Mouse (Mus musculus) hematopoietic stem cell, adult 5-6 weeks (primary cell): ENCODE data around the gene Traf3ip3. TPM values are rescaled to one million over a fixed set of nuclear protein-coding genes. Genes with fewer than 3 reads are reported as not detected.
A peak's percentile ranks its signal among the peaks of the same experiment; 100 is the strongest.

Experiments
- ATAC-seq, 2 experiments: fragments of 125-278 bp in 1 of 2; replicated peaks in 1 of 2; 2 replicates each; pipeline ENCODE4 v1.8.0; 2016 to 2017; ENCODE audit warnings: inconsistent platforms in 2 of 2, mild to moderate bottlenecking in 2 of 2, moderate number of reproducible peaks in 2 of 2, low read depth in 1 of 2, moderate TSS enrichment in 1 of 2; ENCODE audit not compliant: low FRiP score in 2 of 2, poor library complexity in 2 of 2, severe bottlenecking in 2 of 2, insufficient read depth in 1 of 2, low TSS enrichment in 1 of 2
- total RNA-seq: library from RNA; stranded (forward); fragments of 172-1452, 232-1000 nt; gene quantifications from 2 replicates; pipeline ENCODE4 v1.2.3, GENCODE M21; 2017

Gene Traf3ip3
- total RNA-seq, 1 experiment from 2014 or later = 102 TPM

DNA sequence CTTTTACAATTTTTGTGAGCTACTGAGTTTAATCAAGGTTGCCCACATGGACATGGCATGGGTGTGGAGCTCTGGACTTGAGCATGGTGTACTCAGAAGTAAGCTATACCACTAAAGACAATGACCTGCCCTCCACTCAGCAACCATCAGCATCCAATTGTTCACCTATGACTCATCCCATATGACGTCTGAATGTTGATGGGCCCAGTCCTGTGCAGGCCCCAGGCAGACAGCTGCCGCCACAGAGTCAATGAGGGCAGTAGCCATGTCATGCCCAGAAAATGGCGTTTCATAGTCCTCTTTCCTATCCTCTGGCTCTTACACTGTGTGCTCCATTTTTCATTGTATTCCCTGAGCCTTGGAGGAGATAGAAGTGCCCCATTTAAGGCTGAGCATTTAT is 14.5 kb upstream of the Traf3ip3 start:
- ATAC-seq = no peak

GRCm38 (mm10) chr1:193214053-193214452 is 12.6 kb upstream of the Traf3ip3 start:
- ATAC-seq = no peak

DNA sequence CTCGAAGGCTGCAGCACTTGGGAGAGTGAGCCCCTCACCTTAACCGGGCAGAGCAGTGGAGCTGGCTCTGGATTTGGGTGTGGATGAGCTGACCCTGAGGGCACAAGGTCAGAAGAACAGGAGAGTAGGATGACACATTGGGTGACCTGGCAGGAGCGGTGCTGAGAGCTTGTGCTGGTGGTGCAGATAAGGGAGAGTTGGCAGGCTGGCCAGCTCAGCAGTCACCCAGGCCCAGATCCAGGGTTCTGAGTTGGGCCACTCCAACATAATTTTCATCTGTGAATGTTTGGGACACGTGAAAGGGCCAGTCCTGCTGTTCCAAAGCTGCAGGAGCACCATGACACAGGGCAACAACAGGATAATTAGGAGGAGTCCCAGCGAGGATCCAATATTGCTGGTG is 9.9 kb upstream of the Traf3ip3 start:
- no peak for ATAC-seq

DNA sequence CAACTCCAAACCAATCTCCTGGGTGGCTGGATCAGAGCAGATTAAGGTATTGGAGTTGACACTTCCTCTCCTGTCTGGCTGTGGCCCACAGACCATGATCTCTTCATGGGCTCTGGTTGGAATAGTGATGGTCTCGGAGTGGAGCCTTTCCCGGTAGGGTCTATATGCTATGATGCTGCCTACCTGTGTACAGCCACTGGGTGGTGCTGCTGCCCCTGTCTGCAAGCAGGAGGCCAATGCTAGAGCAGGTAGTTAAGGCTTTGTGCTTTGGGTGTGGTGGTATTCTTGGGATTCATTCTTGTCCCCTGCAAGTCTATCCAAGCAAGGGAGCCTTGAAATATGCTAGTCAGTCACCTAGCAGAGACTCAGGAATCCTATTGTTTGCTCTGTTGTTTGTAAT is 6.7 kb upstream of the Traf3ip3 start:
- ATAC-seq = peak; percentile 94 to 97

GRCm38 (mm10) chr1:193207503-193207902 is 6.0 kb upstream of the Traf3ip3 start, which contains the start of gene Lamb3:
Lamb3 (plus strand) TSS chr1:193207699.
- ATAC-seq = no peak

GRCm38 (mm10) chr1:193205431-193205830 is 3.9 kb upstream of the Traf3ip3 start:
- ATAC-seq = no peak

GRCm38 (mm10) chr1:193203821-193204220 is 2.3 kb upstream of the Traf3ip3 start:
- no peak for ATAC-seq

GRCm38 (mm10) chr1:193200640-193201382 is 692 bp downstream of the Traf3ip3 start:
- ATAC-seq = peak; percentile 18 to 47; a peak in 3 of 4 replicates

DNA sequence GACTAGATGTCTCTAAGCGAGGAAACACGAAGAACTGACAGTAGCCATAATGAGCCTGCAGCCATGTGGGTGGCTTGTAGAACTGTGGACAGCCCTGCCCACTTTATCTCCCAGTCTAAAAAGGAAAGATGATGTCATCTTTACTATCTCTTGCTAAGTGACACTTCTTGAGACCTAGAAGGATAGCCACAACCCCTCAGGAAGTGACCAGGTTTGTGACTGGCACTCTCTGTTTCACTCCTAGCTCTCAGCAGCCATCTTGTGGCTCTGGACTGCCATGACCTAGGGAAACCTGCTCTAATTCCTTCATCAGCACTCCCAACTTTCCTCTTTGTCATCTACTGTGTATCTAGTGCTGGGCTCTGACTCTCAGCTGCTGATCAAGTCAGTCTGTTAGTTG is 3.2 kb downstream of the Traf3ip3 start:
- ATAC-seq = 0 out of 4 replicates have a peak, but pooled peaks of 1 of the 2 experiments have one; percentile 3

GRCm38 (mm10) chr1:193197494-193198205 is 3.9 kb downstream of the Traf3ip3 start:
- no peak for ATAC-seq

DNA sequence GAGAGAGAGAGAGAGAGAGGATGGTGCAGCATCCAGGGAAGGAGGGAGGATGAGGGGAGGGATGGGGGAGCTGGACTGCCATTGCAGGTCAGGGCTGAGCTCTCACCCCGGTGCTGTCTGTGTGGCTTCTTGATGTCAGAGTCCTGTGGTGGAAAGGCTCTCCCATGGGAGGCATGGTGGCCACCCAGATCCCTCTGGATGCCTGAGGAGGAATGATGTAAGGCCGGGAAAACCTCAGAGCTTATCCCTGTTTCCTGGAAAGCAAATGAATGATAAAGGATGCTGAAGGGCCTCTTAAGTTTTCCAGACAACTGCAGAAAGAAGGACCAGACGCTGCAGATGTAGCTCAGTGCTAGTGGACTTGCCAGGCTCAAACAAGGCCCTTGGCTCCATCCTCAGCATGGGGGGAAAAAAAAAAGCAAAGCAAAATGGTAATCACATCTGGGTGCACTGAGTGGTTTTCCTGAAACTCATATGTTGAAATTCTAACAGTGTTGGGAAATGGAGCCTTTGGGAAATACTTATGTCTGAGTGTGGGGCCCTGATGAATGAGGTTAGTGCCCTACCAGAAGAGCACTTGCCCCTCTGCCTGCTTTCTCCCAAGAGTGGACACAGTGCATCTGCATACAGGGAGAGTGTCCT is 6.2 kb downstream of the Traf3ip3 start:
- ATAC-seq = no peak

DNA sequence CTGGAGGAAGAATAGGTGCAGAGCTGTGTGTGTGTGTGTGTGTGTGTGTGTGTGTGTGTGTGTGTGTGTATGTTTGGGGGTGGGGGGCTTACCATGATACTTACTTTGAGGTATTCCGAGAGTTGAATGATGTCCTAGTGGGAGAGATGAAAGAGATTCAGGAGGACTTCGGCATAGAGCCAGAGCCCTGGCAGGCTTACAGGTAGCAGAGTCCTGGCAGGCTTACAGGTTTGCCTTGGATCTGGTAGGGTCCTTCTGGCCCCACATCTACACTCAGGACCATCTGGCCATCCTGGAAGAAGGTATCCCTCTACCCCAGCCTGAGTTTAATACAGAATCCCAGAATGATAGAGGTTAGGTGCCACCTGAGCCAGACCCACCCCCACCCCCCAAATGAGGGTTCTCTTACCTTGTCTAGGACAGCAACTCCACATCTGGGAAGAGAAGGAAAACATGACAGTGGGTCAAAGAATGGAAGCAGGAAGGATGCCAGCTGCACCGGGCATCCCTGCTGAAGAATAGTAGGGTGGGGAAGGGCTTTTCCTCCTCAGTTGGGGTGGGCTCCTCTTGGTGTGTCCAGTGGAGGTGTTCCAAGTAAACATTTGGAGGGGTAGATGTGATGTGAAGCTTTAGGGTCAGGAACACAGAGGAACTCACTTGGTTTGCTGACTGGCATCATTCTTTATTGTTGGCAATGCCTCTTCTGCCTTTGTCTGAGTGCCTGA is 6.9 kb downstream of the Traf3ip3 start:
- ATAC-seq = no peak

DNA sequence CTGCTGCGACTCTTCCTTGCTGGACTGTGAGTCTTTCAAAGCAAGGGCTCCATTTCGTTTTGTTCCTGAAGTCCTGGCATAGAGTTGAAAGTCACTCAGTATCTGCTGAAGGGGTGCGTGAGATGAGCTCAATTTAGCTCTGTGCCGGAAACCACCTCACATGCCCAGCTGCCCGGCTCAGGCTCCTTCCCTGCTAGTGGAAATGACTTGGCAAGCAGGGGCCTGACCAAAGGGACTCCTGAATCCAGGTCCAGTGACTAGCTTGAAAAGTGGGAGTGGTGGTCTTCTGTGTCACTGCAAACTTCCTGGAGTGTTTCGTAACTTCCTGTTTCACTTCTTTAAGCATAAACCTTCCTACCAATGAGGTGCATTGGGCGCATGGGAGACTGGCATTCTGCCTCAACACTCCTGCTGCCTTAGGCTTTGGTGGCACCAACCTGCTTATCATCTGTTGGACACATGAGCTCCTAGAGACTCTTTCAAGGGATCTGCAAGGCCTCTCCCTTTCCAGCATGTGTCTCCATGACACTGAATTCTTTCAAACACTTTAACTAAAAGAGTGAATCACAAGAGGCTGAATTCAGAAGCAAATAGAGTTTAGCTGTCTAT is 9.7 kb downstream of the Traf3ip3 start:
- peak; percentile 89 to 93 for ATAC-seq

- no peak for ATAC-seq
These were observed 11.7 kb downstream of the Traf3ip3 start for GRCm38 (mm10) chr1:193189771-193190170.

- no peak for ATAC-seq
These were observed 12.3 kb downstream of the Traf3ip3 start for GRCm38 (mm10) chr1:193189151-193189621.

- ATAC-seq = no peak
These were observed 13.2 kb downstream of the Traf3ip3 start for GRCm38 (mm10) chr1:193188257-193188656.

DNA sequence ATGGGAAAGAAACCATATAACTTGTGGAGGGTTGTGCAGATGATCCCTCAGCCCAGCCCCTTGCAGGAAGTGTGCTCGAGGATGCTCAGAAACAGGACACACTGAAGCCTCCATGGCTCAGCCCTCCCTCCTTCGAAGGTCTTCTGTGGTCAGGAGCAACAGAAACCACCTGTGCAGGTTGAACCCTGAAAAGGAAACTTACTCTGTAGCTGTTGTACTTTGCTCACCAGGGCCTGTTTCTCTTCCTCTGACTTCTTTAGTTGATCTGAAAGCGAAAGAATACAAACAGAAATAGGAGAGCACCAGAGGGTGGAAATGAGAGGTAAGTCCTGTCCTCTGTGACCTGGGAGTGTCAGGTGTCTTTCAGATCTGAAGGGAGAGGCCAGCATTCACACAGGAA is 20.4 kb downstream of the Traf3ip3 start:
- ATAC-seq = no peak
